Mouse (Mus musculus) liver, embryonic 12.5 days (tissue): ENCODE data around the gene Lca5l. TPM values are rescaled to one million over a fixed set of nuclear protein-coding genes. Genes with fewer than 3 reads are reported as not detected.
A peak's percentile ranks its signal among the peaks of the same experiment; 100 is the strongest.
"Not testable (repeated sequence)": the region's sequence is repeated elsewhere in the genome, so short reads cannot be mapped to it uniquely, and the experiment has no call there.

ENCODE experiments used
- ATAC-seq: fragments of 200-750 bp; cut with Nextera tagmentation; 2 replicates; pipeline ENCODE4 v1.8.0; 2017; ENCODE audit warnings: moderate number of reproducible peaks, mild to moderate bottlenecking, moderate library complexity
- H3K27ac ChIP-seq: fragments of 300-500 bp; sonication (generic); 2 replicates; pipeline ENCODE4 v1.5.1; 2016; ENCODE audit warnings: mild to moderate bottlenecking
- H3K27me3 ChIP-seq: fragments of 300-500 bp; sonication (generic); replicated peaks from 2 replicates; pipeline ENCODE4 v1.6.1; 2016; ENCODE audit warnings: mild to moderate bottlenecking, moderate library complexity
- H3K36me3 ChIP-seq: fragments of 300-500 bp; sonication (generic); 2 replicates; pipeline ENCODE4 v1.6.1; 2016; ENCODE audit warnings: mild to moderate bottlenecking, moderate library complexity
- H3K4me1 ChIP-seq: fragments of 300-500 bp; sonication (generic); 2 replicates; pipeline ENCODE4 v1.6.1; 2016
- H3K4me2 ChIP-seq: fragments of 300-500 bp; sonication (generic); 2 replicates; pipeline ENCODE4 v1.6.1; 2016; ENCODE audit warnings: mild to moderate bottlenecking, moderate library complexity
- H3K4me3 ChIP-seq: fragments of 300-500 bp; sonication (generic); 2 replicates; pipeline ENCODE4 v1.5.1; 2016; ENCODE audit warnings: mild to moderate bottlenecking, moderate library complexity
- H3K9ac ChIP-seq: fragments of 300-500 bp; sonication (generic); 2 replicates; pipeline ENCODE4 v1.6.1; 2016; ENCODE audit warnings: mild to moderate bottlenecking, moderate library complexity
- H3K9me3 ChIP-seq: fragments of 300-500 bp; sonication (generic); replicated peaks from 2 replicates; pipeline ENCODE4 v1.6.1; 2016; ENCODE audit warnings: mild to moderate bottlenecking, moderate library complexity
- WGBS: fragments of 180-500 bp; shearing (Covaris S2); methylation state at CpG from one replicate; pipeline ENCODE4 v1.1.7; 2016; ENCODE audit not compliant: insufficient replicate concordance; 5-methylcytosine and 5-hydroxymethylcytosine counted together
- polyA plus RNA-seq: library from polyadenylated mRNA; unstranded; fragments of >200 nt; fragmentation: Nextera tagmentation; extraction: Ambion mirVana; gene quantifications from 2 replicates; pipeline ENCODE4 v1.2.1, GENCODE M21; 2016

Gene Lca5l
- polyA plus RNA-seq, 1 experiment from 2014 or later: 0.17 TPM

DNA sequence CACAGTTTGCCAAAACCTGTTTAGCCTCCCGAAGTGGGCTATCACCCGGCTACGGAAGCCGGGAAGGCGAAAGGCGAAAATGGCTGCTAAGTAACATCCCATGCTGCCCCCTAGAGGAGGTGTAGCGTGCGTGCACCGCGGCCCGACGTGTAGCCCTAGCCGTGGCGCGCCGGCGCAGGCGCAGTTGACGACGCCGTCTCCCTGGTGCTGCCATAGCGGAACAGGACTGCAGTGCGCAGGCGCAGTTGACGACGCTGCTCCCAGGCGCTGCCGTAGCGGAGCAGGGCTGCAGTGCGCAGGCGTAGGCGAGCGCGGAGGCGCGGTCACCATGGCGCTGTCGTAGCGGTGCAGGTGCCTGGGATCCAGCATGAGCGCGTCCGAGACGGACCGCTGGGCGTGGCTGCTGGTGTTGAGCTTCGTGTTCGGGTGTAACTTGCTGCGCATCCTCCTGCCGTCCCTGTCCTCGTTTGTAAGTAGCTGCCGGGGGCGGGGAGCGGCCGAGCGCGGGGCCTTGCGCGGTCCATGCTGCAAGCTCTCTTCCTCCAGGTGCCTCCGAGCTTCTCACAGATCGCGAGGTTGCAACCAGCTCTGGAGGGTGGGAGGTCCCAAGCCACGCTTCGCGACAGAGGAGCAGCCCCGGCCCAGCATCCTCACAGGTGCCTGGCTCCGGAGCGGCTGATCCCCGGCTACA, 46.8 kb downstream of the Lca5l start, which contains the start of gene Wrb:
Wrb (plus strand) TSS at position 298 of the 691 bp plus-strand sequence.
- no peaks in the 10 kb centered on the region for H3K36me3 ChIP-seq
- peak within 1 kb of the TSS; percentile 72 for H3K4me3 ChIP-seq
- H3K4me2 ChIP-seq: peak within 1 kb of the TSS; percentile 93
- peak within 1 kb of the TSS; percentile 78 for H3K9ac ChIP-seq
- WGBS: under 1% methylated on average over 68 of the region's 68 CpGs
- peaks cover 30% of the 10 kb centered on the region for H3K4me1 ChIP-seq
- H3K9me3 ChIP-seq: no peaks in the 10 kb centered on the region; the same call in 1 of the 2 replicates
- peak within 1 kb of the TSS; percentile 42; the same call in 1 of the 2 replicates for H3K27ac ChIP-seq
- peaks cover 7% of the 10 kb centered on the region; the same call in 1 of the 2 replicates for H3K27me3 ChIP-seq
- peak; percentile 98 for ATAC-seq

- peak overlapping the region; percentile 72 for H3K4me3 ChIP-seq
- H3K4me2 ChIP-seq: peak overlapping the region; percentile 93
- H3K9ac ChIP-seq, H3K27ac ChIP-seq, H3K36me3 ChIP-seq, H3K9me3 ChIP-seq, H3K27me3 ChIP-seq: not testable (repeated sequence)
- peaks cover 30% of the 10 kb centered on the region for H3K4me1 ChIP-seq
- peak; percentile 3 for ATAC-seq
- WGBS: 22% methylated on average over 6 of the region's 6 CpGs
Measured at GRCm38 (mm10) chr16:96144748-96145109, 47.3 kb downstream of the Lca5l start.

GRCm38 (mm10) chr16:96128466-96128865, 63.6 kb downstream of the Lca5l start:
- ATAC-seq: no peak
- Histone ChIP-seq H3K4me2 (peak overlapping the region; percentile 98), H3K4me1 (peaks cover 28% of the 10 kb centered on the region), H3K27ac (peak overlapping the region; percentile 73), H3K27me3 (peaks cover 19% of the 10 kb centered on the region), H3K9ac (peak overlapping the region; percentile 84), H3K9me3 (no peaks in the 10 kb centered on the region), H3K4me3 (peak overlapping the region; percentile 81), H3K36me3 (peaks cover 32% of the 10 kb centered on the region)
- 9% methylated on average over 9 of the region's 9 CpGs for WGBS

DNA sequence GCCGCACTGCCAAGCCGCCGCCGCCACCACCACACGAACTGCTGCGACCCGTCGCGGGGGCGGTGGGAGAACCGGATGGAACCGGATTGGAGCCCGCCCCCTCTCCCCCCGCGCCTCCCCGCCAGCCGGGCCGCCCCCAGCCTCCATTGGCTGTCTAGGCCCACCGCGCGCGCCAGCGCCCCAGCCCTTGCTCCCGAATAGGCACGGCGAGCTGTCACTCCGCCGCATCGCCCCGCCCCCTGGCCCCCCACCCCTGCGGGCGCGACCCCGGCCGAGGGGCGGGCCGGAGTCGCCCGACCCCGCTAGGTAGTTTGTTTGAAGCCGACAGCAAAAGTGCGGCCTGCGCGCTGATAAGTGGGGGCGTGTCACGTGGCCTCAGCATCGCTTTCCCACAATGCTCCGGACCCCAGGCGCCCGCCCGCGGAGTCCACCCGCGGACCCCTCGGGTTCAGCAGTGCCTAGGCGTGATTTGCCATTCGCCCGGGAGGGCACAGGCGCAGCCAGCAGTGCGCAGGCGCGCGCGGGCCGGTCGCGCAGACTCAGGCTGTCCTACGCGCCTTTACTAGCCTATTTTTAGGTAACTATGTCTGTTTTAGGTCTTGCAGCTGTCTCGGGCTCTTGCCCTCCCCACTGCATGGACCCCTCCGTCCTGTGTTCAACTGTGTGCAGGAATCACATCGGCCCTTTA, 64.3 kb downstream of the Lca5l start, which contains the start of gene Hmgn1:
Hmgn1 (minus strand) TSS at position 73 of the 688 bp plus-strand sequence.
- H3K9me3 ChIP-seq: no peaks in the 10 kb centered on the region
- H3K4me1 ChIP-seq: peaks cover 28% of the 10 kb centered on the region
- peak within 1 kb of the TSS; percentile 81 for H3K4me3 ChIP-seq
- H3K9ac ChIP-seq: peak within 1 kb of the TSS; percentile 84
- peak within 1 kb of the TSS; percentile 98 for H3K4me2 ChIP-seq
- ATAC-seq: peak; percentile 91
- WGBS: under 1% methylated on average over 58 of the region's 72 CpGs
- peaks cover 39% of the 10 kb centered on the region for H3K36me3 ChIP-seq
- H3K27ac ChIP-seq: peak within 1 kb of the TSS; percentile 77
- peaks cover 19% of the 10 kb centered on the region for H3K27me3 ChIP-seq

DNA sequence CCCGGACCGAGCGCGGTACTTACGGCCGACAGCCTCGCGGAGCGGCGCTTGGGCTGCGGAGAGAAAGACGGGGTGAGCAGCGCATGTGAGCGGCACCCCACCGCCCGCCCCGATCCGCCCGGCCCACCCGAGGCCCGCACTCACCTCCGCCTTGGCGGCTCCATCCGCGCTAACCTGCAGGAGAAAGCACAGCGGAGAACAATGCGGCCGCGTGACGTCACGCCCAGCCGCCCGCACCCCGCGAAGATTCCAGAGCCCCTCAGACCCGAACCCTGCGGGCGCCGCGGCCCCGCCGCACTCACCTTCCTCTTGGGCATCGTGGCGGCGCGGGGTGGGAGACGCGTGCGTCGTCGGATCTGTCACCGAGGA, 64.8 kb downstream of the Lca5l start:
- 2% methylated on average over 52 of the region's 52 CpGs for WGBS

DNA sequence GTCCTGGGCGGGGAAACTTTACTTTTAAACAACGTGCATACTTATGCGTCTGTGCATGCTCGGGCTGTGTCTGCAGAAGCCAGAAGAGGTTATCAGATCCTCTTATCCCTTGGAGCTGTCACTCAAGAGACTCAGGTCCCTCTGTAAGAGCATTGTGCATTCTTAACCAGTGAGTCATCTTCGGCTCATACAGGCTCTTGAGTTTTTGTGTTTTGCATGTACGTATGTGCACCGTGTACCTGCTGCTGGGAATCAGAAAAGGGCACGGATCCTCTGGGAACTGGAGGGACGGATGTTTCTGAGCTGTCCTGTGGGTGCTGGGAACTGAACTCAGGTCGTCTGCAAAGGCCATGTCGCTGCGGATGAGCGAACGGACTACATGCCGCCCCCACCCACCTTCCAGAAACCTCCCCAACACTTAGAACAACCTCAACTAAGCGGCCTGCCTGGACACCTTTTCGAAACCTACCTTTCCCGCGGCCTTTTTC, 65.3 kb downstream of the Lca5l start:
- H3K4me2 ChIP-seq: peak overlapping the region; percentile 98
- no peak for ATAC-seq
- H3K9me3 ChIP-seq: no peaks in the 10 kb centered on the region
- peak overlapping the region; percentile 84 for H3K9ac ChIP-seq
- peaks cover 48% of the 10 kb centered on the region for H3K36me3 ChIP-seq
- H3K4me1 ChIP-seq: peaks cover 28% of the 10 kb centered on the region
- H3K27me3 ChIP-seq: peaks cover 19% of the 10 kb centered on the region
- peak overlapping the region; percentile 77 for H3K27ac ChIP-seq
- 4% methylated on average over 19 of the region's 19 CpGs for WGBS
- H3K4me3 ChIP-seq: peak overlapping the region; percentile 81

More for the DNA sequence above, 64.8 kb downstream of the Lca5l start:
- peaks cover 19% of the 10 kb centered on the region for H3K27me3 ChIP-seq
- peak overlapping the region; percentile 77 for H3K27ac ChIP-seq
- peaks cover 28% of the 10 kb centered on the region for H3K4me1 ChIP-seq
- peak overlapping the region; percentile 84 for H3K9ac ChIP-seq
- H3K36me3 ChIP-seq: peaks cover 44% of the 10 kb centered on the region
- peak overlapping the region; percentile 98 for H3K4me2 ChIP-seq
- H3K4me3 ChIP-seq: peak overlapping the region; percentile 81
- H3K9me3 ChIP-seq: no peaks in the 10 kb centered on the region
- ATAC-seq: peak; percentile 50

DNA sequence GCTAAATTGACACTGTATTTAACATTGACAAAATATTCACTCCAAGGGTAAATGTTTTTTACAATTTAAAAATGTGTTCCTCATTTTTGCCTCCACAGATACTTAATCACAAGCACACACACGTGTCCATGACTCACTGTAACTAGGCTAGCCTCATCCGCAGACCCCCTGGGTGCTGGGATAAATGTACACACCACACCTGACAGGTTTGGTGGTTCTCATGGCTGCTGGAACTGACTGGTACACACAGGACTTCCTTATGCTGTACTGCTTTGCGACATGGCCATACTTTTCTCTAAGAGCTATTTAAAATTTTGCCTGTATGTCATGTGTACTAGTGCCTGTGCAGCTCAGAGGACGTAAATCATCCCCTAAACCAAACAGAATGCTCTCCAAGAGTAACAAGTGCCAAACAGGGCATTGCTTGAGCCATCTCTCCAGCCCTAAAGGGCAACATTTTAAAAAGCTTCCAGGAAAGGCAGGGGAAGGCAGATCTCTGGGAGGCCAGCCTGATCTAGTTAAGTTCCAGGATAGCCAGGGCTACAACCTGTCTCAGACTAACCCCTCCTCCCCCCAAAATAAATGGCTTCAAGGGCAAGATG, 71.9 kb downstream of the Lca5l start:
- Histone ChIP-seq H3K27ac (no peak overlapping the region), H3K9ac (no peak overlapping the region), H3K4me1 (no peaks in the 10 kb centered on the region), H3K9me3 (no peaks in the 10 kb centered on the region), H3K36me3 (peaks cover 44% of the 10 kb centered on the region), H3K4me2 (no peak overlapping the region), H3K27me3 (no peaks in the 10 kb centered on the region; the same call in 1 of the 2 replicates), H3K4me3 (no peak overlapping the region)
- ATAC-seq: no peak
- 62% methylated on average over 4 of the region's 4 CpGs for WGBS

DNA sequence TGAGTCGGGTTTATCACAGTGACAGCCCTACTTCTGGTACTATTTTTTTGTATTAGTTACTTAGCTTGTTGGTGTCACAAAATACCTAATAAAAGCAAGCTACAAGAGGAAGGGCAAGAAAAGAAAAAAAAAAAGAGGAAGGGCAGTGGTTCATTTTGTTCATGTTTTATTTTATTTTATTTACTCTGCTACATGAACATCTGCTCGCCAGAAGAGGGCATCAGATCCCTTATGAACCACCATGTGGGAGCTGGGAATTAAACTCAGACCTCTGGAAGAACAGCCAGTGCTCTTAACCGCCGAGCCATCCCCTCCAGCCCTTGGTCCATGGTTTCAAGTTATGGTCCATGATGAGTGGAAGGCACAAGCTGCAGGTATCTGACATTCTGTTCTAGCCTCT, 77.3 kb downstream of the Lca5l start:
- Histone ChIP-seq H3K9me3 (no peaks in the 10 kb centered on the region), H3K4me3 (no peak overlapping the region)

GRCm38 (mm10) chr16:96112769-96113168, 79.3 kb downstream of the Lca5l start:
- no peaks in the 10 kb centered on the region for H3K36me3 ChIP-seq
- no peak overlapping the region for H3K4me3 ChIP-seq
- no peaks in the 10 kb centered on the region for H3K4me1 ChIP-seq
- no peak for ATAC-seq
- H3K27me3 ChIP-seq: peaks cover 4% of the 10 kb centered on the region; the same call in 1 of the 2 replicates
- H3K9ac ChIP-seq: no peak overlapping the region
- H3K9me3 ChIP-seq: no peaks in the 10 kb centered on the region
- no peak overlapping the region for H3K4me2 ChIP-seq
- no peak overlapping the region for H3K27ac ChIP-seq
- 43% methylated on average over 2 of the region's 2 CpGs for WGBS

More for the DNA sequence above, 77.3 kb downstream of the Lca5l start:
- WGBS: 39% methylated on average over 4 of the region's 4 CpGs
- ATAC-seq: no peak
- no peaks in the 10 kb centered on the region for H3K4me1 ChIP-seq
- no peak overlapping the region for H3K4me2 ChIP-seq
- H3K27ac ChIP-seq: no peak overlapping the region
- no peaks in the 10 kb centered on the region for H3K36me3 ChIP-seq
- H3K27me3 ChIP-seq: peaks cover 4% of the 10 kb centered on the region; the same call in 1 of the 2 replicates
- H3K9ac ChIP-seq: no peak overlapping the region

- no peak overlapping the region for H3K4me2 ChIP-seq
- H3K36me3 ChIP-seq: no peaks in the 10 kb centered on the region
- H3K27ac ChIP-seq: no peak overlapping the region
- ATAC-seq: no peak
- H3K4me1 ChIP-seq: no peaks in the 10 kb centered on the region
- H3K9ac ChIP-seq: no peak overlapping the region
- 68% methylated on average over 5 of the region's 5 CpGs for WGBS
- no peak overlapping the region for H3K4me3 ChIP-seq
- H3K9me3 ChIP-seq: no peaks in the 10 kb centered on the region
- peaks cover 4% of the 10 kb centered on the region; the same call in 1 of the 2 replicates for H3K27me3 ChIP-seq
Measured at GRCm38 (mm10) chr16:96110655-96111345, 81.3 kb downstream of the Lca5l start.

- H3K36me3 ChIP-seq: no peaks in the 10 kb centered on the region
- 44% methylated on average over 4 of the region's 4 CpGs for WGBS
- no peak for ATAC-seq
- no peaks in the 10 kb centered on the region for H3K4me1 ChIP-seq
- H3K27ac ChIP-seq: no peak overlapping the region
- 0 out of 2 replicates have a peak, but pooled peaks cover 4% of the 10 kb centered on the region for H3K27me3 ChIP-seq
- no peaks in the 10 kb centered on the region for H3K9me3 ChIP-seq
- no peak overlapping the region for H3K4me2 ChIP-seq
- H3K4me3 ChIP-seq: no peak overlapping the region
- H3K9ac ChIP-seq: no peak overlapping the region
Measured at GRCm38 (mm10) chr16:96109673-96110072, 82.4 kb downstream of the Lca5l start.
